Mouse (Mus musculus): Measurements from ENCODE around the gene Egflam. TPM values are rescaled to one million over a fixed set of nuclear protein-coding genes. Genes with fewer than 3 reads are reported as not detected.
A peak's percentile ranks its signal among the peaks of the same experiment; 100 is the strongest.

Egflam gene
- total RNA-seq, 2 experiments from 2014 or later, result 3.5 to 3.8 TPM

GRCm38 (mm10) chr15:7233393-7234090 lies 164.7 kb downstream of the Egflam start:
- DNase-seq (ENCODE audit: low spot score in 2 of 2), result no peak
- intact Hi-C loops (cut with DNase I), result no loop called here

- DNase-seq (ENCODE audit: low spot score in 2 of 2), result peak; percentile 78 to 83
- intact Hi-C loops (cut with DNase I), result loop anchor here (1.0 to 2.0 kb wide), 5 partner anchors 92 to 386 kb away; no protein-coding TSS in a partner anchor
Observed at GRCm38 (mm10) chr15:7226225-7226624, 172.0 kb downstream of the Egflam start.

- DNase-seq (ENCODE audit: low spot score in 2 of 2), result no peak
- intact Hi-C loops (cut with DNase I), result no loop called here
Observed at GRCm38 (mm10) chr15:7224151-7224775, 173.9 kb downstream of the Egflam start.

DNA sequence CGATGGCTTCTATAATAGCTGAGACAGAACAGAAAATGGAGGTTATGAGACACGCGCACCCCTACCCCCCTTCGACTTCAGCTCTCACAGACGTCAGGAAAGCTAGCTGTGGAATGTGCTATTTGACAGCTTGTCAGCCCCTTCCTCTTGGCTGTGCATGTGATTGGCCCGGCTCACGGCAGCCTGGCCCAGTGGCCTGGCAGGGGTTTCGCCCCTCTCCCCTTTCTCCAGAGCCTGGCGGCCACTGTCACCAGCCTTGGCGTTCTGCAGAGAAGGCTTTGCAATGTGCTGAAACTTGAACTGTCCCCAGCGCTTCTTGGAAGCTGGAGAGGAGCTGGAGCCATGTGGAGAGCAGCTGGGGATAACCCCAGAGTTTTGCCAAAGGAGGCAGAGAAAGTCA lies 175.4 kb downstream of the Egflam start:
- no peak for DNase-seq (ENCODE audit: low spot score in 2 of 2)
- intact Hi-C loops (cut with DNase I), result no loop called here

- intact Hi-C loops (cut with DNase I), result no loop called here
- DNase-seq (ENCODE audit: low spot score in 2 of 2), result no peak
Observed at GRCm38 (mm10) chr15:7217273-7217598, 181.0 kb downstream of the Egflam start.

- DNase-seq (ENCODE audit: low spot score in 2 of 2), result no peak
- intact Hi-C loops (cut with DNase I), result no loop called here
Observed at GRCm38 (mm10) chr15:7216581-7217272, 181.5 kb downstream of the Egflam start.

- intact Hi-C loops (cut with DNase I), result no loop called here
Observed at GRCm38 (mm10) chr15:7215845-7216244, 182.3 kb downstream of the Egflam start.

GRCm38 (mm10) chr15:7213683-7214082 lies 184.5 kb downstream of the Egflam start:
- DNase-seq (ENCODE audit: low spot score in 2 of 2), result no peak
- intact Hi-C loops (cut with DNase I), result no loop called here

More at GRCm38 (mm10) chr15:7215845-7216244, 182.3 kb downstream of the Egflam start:
- DNase-seq (ENCODE audit: low spot score in 2 of 2), result no peak

DNA sequence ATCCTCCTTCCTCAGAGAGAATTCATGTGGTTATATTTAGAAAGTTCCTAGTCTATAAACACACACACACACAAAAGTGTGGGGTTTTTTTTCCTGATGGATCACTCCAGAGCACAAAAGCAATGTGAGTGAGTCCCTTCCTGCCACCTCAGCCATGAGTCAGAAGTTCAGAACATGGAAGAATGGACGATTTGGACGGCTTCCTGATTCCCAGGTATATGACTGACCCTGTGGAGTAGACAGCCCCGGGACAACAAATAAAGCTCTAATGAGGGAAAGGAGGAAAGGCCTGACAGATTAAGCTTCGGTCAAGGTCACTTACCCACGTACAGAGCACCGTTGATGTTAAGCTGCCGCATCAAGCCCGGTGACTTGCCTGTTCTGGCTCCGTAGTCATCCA lies 190.0 kb downstream of the Egflam start:
- DNase-seq (ENCODE audit: low spot score in 2 of 2), result no peak
- intact Hi-C loops (cut with DNase I), result no loop called here

DNA sequence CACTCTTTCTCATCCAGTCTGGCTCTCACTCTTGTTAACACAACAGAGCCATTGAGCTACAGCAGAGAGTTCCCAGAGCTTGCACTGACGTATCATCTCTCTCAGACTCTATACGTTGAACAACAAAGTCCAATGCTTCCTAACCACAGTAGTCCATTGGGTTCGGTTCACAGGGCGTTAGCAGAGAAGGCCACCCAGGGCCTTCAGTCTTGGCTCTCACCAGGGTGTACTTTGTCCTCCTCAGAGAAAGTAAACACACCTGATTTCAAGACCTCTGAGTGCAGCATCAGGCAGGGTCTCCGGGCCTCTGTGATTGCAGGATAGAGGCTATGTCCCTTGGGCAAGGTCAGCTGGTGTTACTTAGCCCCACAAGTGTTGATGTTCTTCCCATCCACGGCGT lies 190.9 kb downstream of the Egflam start:
- no peak for DNase-seq (ENCODE audit: low spot score in 2 of 2)
- intact Hi-C loops (cut with DNase I), result no loop called here

GRCm38 (mm10) chr15:7206110-7206509 lies 192.1 kb downstream of the Egflam start:
- no peak for DNase-seq (ENCODE audit: low spot score in 2 of 2)
- intact Hi-C loops (cut with DNase I), result no loop called here

DNA sequence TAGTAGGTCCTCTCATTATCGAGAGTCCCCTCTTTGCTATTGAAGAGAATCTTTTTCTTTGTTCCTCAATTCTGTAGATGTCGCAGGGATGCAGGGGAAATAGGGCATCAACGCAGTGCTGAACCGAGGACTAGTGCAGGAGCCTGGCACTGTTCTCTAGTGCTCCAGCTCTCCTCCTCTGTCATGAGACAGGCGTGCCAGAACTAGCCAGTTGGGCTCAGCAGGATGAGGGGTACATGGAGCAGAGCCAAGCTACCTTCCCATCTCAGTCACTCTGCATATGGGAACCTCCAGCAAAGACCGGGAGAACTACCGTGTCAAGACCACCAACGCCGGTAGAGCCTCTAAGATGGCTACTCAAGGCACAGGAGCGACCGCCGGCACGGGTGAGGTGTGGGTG lies 193.3 kb downstream of the Egflam start:
- intact Hi-C loops (cut with DNase I), result no loop called here
- no peak for DNase-seq (ENCODE audit: low spot score in 2 of 2)

DNA sequence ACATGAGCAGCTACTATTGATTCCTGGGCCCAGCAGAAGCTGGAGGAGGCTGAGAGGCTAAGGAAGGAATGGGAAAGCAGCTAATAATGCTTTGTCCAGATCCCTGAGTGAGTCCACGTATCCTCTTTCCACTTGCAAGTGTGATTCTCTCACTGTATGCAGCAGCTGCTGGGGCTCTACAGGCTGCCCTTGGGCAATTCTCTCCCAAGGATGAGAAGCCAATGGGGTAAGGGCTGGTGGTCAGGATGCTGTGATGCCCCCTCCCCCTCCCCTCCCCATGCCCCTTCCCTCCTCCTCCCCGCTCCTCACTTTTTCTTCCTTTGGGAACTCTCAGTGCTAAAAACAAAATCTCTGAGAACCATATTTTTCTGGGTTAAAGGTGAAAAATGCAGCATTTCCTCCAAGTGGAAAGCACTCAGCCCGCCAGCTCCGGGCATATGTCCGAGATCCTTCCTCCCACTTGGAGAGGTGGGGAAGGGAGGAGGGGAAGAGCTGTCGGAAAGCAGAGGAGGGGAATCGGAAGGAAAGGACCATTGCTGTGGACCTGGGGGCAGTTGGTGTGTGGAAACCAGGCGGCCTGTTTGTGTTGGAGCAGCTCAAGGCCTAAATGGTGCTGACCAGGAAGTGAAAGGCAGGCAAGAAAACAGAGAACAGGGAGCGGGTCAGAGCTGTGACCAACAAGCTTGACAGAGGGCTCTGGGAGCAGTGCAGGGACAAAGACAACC lies 194.4 kb downstream of the Egflam start:
- intact Hi-C loops (cut with DNase I), result no loop called here
- DNase-seq (ENCODE audit: low spot score in 2 of 2), result no peak

- DNase-seq (ENCODE audit: low spot score in 2 of 2), result no peak
- intact Hi-C loops (cut with DNase I), result no loop called here
Observed at GRCm38 (mm10) chr15:7202981-7203380, 195.2 kb downstream of the Egflam start.

DNA sequence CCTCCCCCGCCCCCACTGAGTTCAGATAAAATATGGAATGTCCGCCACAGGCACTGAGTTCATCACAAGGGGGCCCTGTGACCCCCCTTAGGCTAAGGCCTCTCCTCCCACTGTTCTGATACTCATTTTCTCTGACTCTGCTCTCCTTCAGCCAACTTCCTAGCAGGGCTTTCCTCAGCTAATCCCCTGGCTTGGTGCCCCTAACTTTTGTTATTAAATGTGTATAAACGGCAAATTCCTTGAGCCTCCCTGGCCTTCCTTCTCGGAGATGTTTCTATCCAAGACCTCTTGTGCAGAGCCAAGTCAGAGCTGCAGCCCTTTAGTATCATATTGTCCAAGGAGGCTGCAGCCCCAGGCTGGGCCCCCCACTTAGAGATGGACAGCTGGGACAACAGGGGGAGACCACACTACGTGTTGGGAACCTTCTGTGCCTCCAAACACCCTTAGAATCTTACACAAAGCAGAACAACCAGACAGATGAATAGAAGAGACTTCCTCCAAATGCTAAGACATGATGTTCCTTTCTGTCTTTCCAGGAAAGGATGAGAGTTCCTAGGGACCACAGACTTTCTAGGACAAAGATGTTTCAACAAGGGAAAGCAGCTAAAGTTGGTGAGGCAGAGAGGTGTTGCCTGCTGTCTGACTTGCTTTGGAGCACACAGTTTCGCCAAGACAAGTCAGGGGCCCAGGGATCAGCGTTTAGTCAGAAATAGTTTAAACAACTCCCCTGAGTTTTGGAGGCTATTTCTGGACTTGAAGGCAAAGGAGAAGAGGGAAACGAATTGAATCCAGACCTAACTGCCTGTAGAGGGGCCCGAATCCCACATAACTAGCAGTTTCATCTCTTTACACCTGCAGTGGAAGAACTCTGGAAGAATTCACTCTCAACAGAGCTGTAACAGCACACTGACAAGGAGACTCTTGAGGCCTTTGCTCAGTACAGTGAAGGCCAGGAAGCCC lies 196.5 kb downstream of the Egflam start:
- no peak for DNase-seq (ENCODE audit: low spot score in 2 of 2)
- intact Hi-C loops (cut with DNase I), result no loop called here

DNA sequence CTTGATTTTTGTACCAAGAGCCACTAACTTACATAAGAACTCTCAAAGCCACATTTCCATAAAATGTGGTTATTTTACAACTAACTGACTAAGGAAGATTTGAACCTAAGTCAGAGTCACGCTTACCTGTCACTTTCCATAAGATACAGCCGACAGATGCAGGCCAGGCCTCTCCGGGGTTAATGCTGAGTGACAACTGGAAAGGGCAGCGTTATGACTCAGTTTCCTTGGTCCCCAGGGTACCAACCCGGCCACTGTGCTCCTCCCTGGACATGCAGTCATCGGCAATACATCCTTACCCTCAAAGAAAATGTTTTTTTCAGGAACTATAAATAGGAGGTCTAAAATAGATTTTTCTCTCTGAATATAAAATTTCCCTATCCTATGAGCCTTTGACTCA lies 197.9 kb downstream of the Egflam start:
- intact Hi-C loops (cut with DNase I), result no loop called here
- DNase-seq (ENCODE audit: low spot score in 2 of 2), result no peak

DNA sequence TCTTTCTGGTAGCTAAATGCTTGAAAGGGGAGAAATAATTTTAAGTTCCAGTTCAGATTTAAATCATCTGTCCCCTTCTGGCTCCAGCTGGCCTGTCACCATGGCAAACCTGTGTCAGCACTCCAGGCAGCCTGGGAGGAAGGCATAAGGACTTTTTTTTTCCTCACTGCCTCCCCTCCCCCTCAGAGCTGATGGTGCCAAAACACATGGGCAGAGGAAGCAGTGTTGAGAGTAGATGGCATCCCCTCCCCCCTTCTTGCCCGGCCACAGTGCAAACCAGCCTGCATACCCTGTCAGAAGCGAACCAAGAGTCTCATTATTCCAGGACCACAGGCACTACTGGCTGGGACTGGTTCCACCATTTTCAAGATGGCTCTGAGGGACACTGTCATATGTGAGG lies 199.4 kb downstream of the Egflam start:
- intact Hi-C loops (cut with DNase I), result no loop called here
- peak in 1 of 2 experiments; percentile 42 for DNase-seq (ENCODE audit: low spot score in 2 of 2)

DNA sequence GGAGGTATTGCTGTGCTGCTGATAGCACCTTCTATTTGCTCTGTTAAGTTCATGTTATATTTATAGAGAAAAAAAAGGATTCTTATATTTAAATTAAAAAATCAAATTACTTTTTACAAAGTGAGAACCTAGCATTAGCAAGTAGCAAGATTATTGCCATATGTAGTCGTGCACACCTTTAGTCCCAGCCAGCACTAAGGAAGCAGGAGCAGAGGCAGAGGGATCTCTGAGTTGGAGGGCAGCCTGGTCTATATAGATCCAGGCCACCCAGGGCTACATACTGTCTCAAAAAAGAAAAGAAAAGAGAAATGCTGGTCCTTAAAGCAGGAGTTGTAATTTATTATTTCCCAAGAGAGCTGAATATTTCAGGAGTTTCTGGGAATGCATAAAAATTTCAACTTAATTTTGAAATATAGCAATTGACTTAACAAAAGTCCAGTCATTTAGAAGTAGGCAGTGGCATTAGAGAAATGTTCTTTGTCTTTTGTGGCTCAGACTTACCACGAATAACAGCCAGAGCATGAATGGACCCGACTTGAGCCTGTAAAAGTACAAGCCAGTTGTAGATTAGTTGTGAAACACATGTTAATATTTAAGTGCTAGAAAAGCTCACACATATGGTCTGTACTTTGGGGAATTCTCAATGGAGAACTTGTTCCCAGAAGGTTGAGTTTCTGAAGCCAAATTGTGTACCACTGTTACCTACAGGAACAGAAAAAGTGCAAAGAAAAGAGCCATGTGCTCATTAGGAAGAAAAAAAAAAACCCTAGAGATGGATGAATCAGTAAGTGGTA lies 200.3 kb downstream of the Egflam start:
- intact Hi-C loops (cut with DNase I), result no loop called here
- no peak for DNase-seq (ENCODE audit: low spot score in 2 of 2)
